In the genomic region with DNA sequence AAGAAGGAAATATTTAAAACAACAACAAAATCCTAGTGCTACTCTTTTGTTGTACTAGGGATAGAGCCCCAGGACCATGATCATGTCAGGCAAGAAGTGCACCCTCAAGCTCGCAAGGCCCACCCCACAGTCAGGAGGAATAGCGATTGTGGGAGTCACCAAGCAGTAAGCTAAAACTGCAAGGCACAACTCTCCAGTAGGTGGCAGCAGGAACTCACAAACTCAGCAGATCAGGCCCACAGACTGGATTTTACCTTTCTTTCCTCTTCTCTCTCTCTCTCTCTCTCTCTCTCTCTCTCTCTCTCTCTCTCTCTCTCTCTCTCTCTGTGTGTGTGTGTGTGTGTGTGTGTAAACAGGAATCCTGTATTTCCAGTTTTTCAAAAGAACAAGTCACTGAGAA, we compare ENCODE assay signal across 8 mouse cellular contexts. TPM values are rescaled to one million over a fixed set of nuclear protein-coding genes. Genes with fewer than 3 reads are reported as not detected.
DNase-seq lines count a peak whose midpoint lies in the region; ATAC-seq and TF ChIP-seq lines count a peak whose summit lies in the region.

No protein-coding gene starts in this region.

- no peak overlapping the region for H3K9ac ChIP-seq in kidney, embryonic 16.5 days (replicated peaks; ENCODE audit: low read length)
- H3K9ac ChIP-seq in intestine, postnatal 0 days (ENCODE audit: low read depth, low read length): no peak overlapping the region
- no peak overlapping the region for H3K9ac ChIP-seq in stomach, embryonic 15.5 days

- H3K9me3 ChIP-seq in kidney, embryonic 16.5 days (ENCODE audit: low read length): no peaks in the 10 kb centered on the region
- no peaks in the 10 kb centered on the region for H3K9me3 ChIP-seq in intestine, postnatal 0 days (ENCODE audit: control insufficient read depth)
- H3K9me3 ChIP-seq in stomach, embryonic 15.5 days: no peaks in the 10 kb centered on the region

- intact Hi-C loops in left cerebral cortex, postnatal 36 days (cut with DNase I): loop anchor here (2.0 to 10.0 kb wide), 2 partner anchors 93 to 311 kb away; partner anchors contain the start of gene Syn2

- H3K27ac ChIP-seq in kidney, embryonic 16.5 days (ENCODE audit: low read length): no peak overlapping the region
- no peak overlapping the region for H3K27ac ChIP-seq in intestine, postnatal 0 days (ENCODE audit: low read depth, low read length)
- no peak overlapping the region for H3K27ac ChIP-seq in stomach, embryonic 15.5 days

- peak; percentile 46 for DNase-seq in kidney, adult 11 months
- DNase-seq in cerebellum, adult 9-10 months: peak; percentile 93
- peak; percentile 74 to 81 for DNase-seq in frontal cortex, postnatal 25 days (ENCODE audit: low spot score in 2 of 2)
- peak; percentile 62 to 81 for DNase-seq in left cerebral cortex, postnatal 36 days (ENCODE audit: low spot score in 2 of 2)

- no peaks in the 10 kb centered on the region for H3K27me3 ChIP-seq in kidney, embryonic 16.5 days (ENCODE audit: insufficient read depth, low read length)
- H3K27me3 ChIP-seq in intestine, postnatal 0 days (replicated peaks; ENCODE audit: control insufficient read depth, insufficient read depth, low read length): no peaks in the 10 kb centered on the region
- H3K27me3 ChIP-seq in stomach, embryonic 15.5 days (replicated peaks): no peaks in the 10 kb centered on the region

- WGBS in kidney, embryonic 16.5 days: 7% methylated on average over 2 of the region's 2 CpGs
- whole genome bisulfite sequencing in intestine, postnatal 0 days: 3% methylated on average over 2 of the region's 2 CpGs
- WGBS in stomach, embryonic 15.5 days: 4% methylated on average over 2 of the region's 2 CpGs

- ATAC-seq in kidney, embryonic 16.5 days (ENCODE audit: low FRiP score, low TSS enrichment): no peak
- no peak for ATAC-seq in intestine, postnatal 0 days
- ATAC-seq in monocyte, adult 5-6 weeks (replicated peaks; ENCODE audit: insufficient number of reproducible peaks, low FRiP score, low TSS enrichment, poor library complexity, severe bottlenecking): peak; percentile 82
- peak; percentile 47 for ATAC-seq in stomach, embryonic 15.5 days (ENCODE audit: insufficient read depth, low FRiP score, low read depth)

- peak; percentile 93 for TF ChIP-seq CTCF in intestine, postnatal 0 days (IDR thresholded peaks at IDR 0.05; ENCODE audit: low read depth)

- H3K4me1 ChIP-seq in kidney, embryonic 16.5 days (ENCODE audit: insufficient read depth, low read length): no peaks in the 10 kb centered on the region
- H3K4me1 ChIP-seq in intestine, postnatal 0 days (replicated peaks; ENCODE audit: control insufficient read depth, insufficient read depth, low read length): no peaks in the 10 kb centered on the region
- no peaks in the 10 kb centered on the region for H3K4me1 ChIP-seq in stomach, embryonic 15.5 days

- H3K36me3 ChIP-seq in kidney, embryonic 16.5 days (ENCODE audit: insufficient read depth, low read length): no peaks in the 10 kb centered on the region
- no peaks in the 10 kb centered on the region for H3K36me3 ChIP-seq in intestine, postnatal 0 days (ENCODE audit: control insufficient read depth, insufficient read depth)
- H3K36me3 ChIP-seq in stomach, embryonic 15.5 days: no peaks in the 10 kb centered on the region

- H3K4me2 ChIP-seq in kidney, embryonic 16.5 days (replicated peaks; ENCODE audit: low read depth, low read length): no peak overlapping the region
- no peak overlapping the region for H3K4me2 ChIP-seq in intestine, postnatal 0 days (replicated peaks; ENCODE audit: low read depth)
- H3K4me2 ChIP-seq in stomach, embryonic 15.5 days: no peak overlapping the region

- no peak overlapping the region for H3K4me3 ChIP-seq in kidney, embryonic 16.5 days (ENCODE audit: low read length)
- no peak overlapping the region for H3K4me3 ChIP-seq in intestine, postnatal 0 days (ENCODE audit: low read depth, low read length)
- no peak overlapping the region for H3K4me3 ChIP-seq in stomach, embryonic 15.5 days (replicated peaks)

RNA-seq across cellular contexts. Expression of gene Gm17482, which starts 0.4 kb away (rescaled TPM):
- polyA plus RNA-seq in kidney, embryonic 16.5 days (2015; fragmentation: Nextera tagmentation; extraction: Ambion mirVana): not detected in 2 replicates
- not detected in 2 replicates for polyA plus RNA-seq in intestine, postnatal 0 days (2015; fragmentation: Nextera tagmentation; extraction: Ambion mirVana)
- not detected for total RNA-seq in left cerebral cortex, postnatal 36 days (2021)
- not detected in 3 replicates for total RNA-seq in monocyte, adult 5-6 weeks (2017)
- not detected in 2 replicates for polyA plus RNA-seq in stomach, embryonic 15.5 days (2015; fragmentation: Nextera tagmentation; extraction: Ambion mirVana)

RNA-seq across cellular contexts. Expression of gene Timp4, which starts 24.5 kb away (rescaled TPM):
- 0.15 and 0.56 TPM in 2 replicates for polyA plus RNA-seq in kidney, embryonic 16.5 days (2015; fragmentation: Nextera tagmentation; extraction: Ambion mirVana)
- 0.12 and 0.17 TPM in 2 replicates for polyA plus RNA-seq in intestine, postnatal 0 days (2015; fragmentation: Nextera tagmentation; extraction: Ambion mirVana)
- total RNA-seq in left cerebral cortex, postnatal 36 days (2021): 10 to 100 TPM; 17.2 to 18.5 TPM
- total RNA-seq in monocyte, adult 5-6 weeks (2017): not detected in 3 replicates
- 0.89 and 1.1 TPM in 2 replicates for polyA plus RNA-seq in stomach, embryonic 15.5 days (2015; fragmentation: Nextera tagmentation; extraction: Ambion mirVana)

Comparison
In these comparisons a context has a peak if more than half of its experiments do, and no peak if none do; other contexts are left out.
1. ATAC-seq: peak in monocyte, adult 5-6 weeks (single experiment) and stomach, embryonic 15.5 days (single experiment); none in kidney, embryonic 16.5 days (single experiment) and intestine, postnatal 0 days (single experiment).
2. Peak in every context shown above with its lines, with median percentiles within 50 percentile points of each other: DNase-seq.